Mouse (Mus musculus) lung, embryonic 15.5 days (tissue): Measurements from ENCODE around the gene Mrm1. TPM values are rescaled to one million over a fixed set of nuclear protein-coding genes. Genes with fewer than 3 reads are reported as not detected.
"Not testable (repeated sequence)": the region's sequence is repeated elsewhere in the genome, so short reads cannot be mapped to it uniquely, and the experiment has no call there.

Source experiments
- ATAC-seq: fragments of 200-750 bp; cut with Nextera tagmentation; 2 replicates; pipeline ENCODE4 v1.8.0; 2017; ENCODE audit warnings: moderate number of reproducible peaks, borderline replicate concordance; ENCODE audit not compliant: low FRiP score, low TSS enrichment; ENCODE audit errors: extremely low read depth
- H3K27ac ChIP-seq: fragments of 300-500 bp; sonication (generic); 2 replicates; pipeline ENCODE4 v1.5.1; 2015; ENCODE audit warnings: moderate library complexity, mild to moderate bottlenecking, inconsistent platforms
- H3K27me3 ChIP-seq: fragments of 300-500 bp; sonication (generic); 2 replicates; pipeline ENCODE4 v1.6.1; 2015; ENCODE audit warnings: inconsistent platforms
- H3K36me3 ChIP-seq: fragments of 300-500 bp; sonication (generic); 2 replicates; pipeline ENCODE4 v1.6.1; 2015; ENCODE audit warnings: inconsistent platforms
- H3K4me1 ChIP-seq: fragments of 300-500 bp; sonication (generic); 2 replicates; pipeline ENCODE4 v1.6.1; 2015; ENCODE audit warnings: inconsistent platforms
- H3K4me2 ChIP-seq: fragments of 300-500 bp; sonication (generic); 2 replicates; pipeline ENCODE4 v1.6.1; 2015; ENCODE audit warnings: inconsistent platforms, mild to moderate bottlenecking, moderate library complexity
- H3K4me3 ChIP-seq: fragments of 300-500 bp; sonication (generic); 2 replicates; pipeline ENCODE4 v1.5.1; 2015; ENCODE audit warnings: mild to moderate bottlenecking, inconsistent platforms
- H3K9ac ChIP-seq: fragments of 300-500 bp; sonication (generic); 2 replicates; pipeline ENCODE4 v1.6.1; 2015; ENCODE audit warnings: inconsistent platforms
- H3K9me3 ChIP-seq: fragments of 300-500 bp; sonication (generic); 2 replicates; pipeline ENCODE4 v1.6.1; 2016; ENCODE audit warnings: inconsistent platforms
- whole genome bisulfite sequencing: fragments of 180-500 bp; shearing (Covaris S2); methylation state at CpG from one replicate; pipeline ENCODE4 v1.1.7; 2015; 5-methylcytosine and 5-hydroxymethylcytosine counted together
- polyA plus RNA-seq: library from polyadenylated mRNA; unstranded; fragments of >200 nt; fragmentation: Nextera tagmentation; extraction: Ambion mirVana; gene quantifications from 2 replicates; pipeline ENCODE4 v1.2.1, GENCODE M21; 2015

The Mrm1 gene
- 10.7 and 12.8 TPM in 2 replicates for polyA plus RNA-seq

- WGBS: under 1% methylated on average over 55 of the region's 55 CpGs
- Histone ChIP-seq H3K27me3 (no peaks in the 10 kb centered on the region), H3K9me3 (no peaks in the 10 kb centered on the region), H3K27ac (peak within 1 kb of the TSS; percentile 90), H3K36me3 (no peaks in the 10 kb centered on the region), H3K9ac (peak within 1 kb of the TSS; percentile 64), H3K4me2 (peak within 1 kb of the TSS; percentile 100), H3K4me3 (peak within 1 kb of the TSS; percentile 78), H3K4me1 (peaks cover 13% of the 10 kb centered on the region; the same call in 1 of the 2 replicates)
- ATAC-seq: peak; percentile 87
Observed at GRCm38 (mm10) chr11:84818961-84819692, at the start of gene Mrm1. Gene Mrm1, minus strand, starts transcription at chr11:84819515.

GRCm38 (mm10) chr11:84868786-84869259 lies 49.5 kb upstream of the Mrm1 start:
- no peak for ATAC-seq

GRCm38 (mm10) chr11:84867586-84867985 lies 48.3 kb upstream of the Mrm1 start:
- H3K27me3 ChIP-seq: no peaks in the 10 kb centered on the region
- peaks cover 16% of the 10 kb centered on the region for H3K4me1 ChIP-seq
- no peak for ATAC-seq
- no peak overlapping the region for H3K4me3 ChIP-seq
- 72% methylated on average over 2 of the region's 2 CpGs for WGBS
- no peaks in the 10 kb centered on the region for H3K9me3 ChIP-seq
- no peak overlapping the region for H3K4me2 ChIP-seq
- no peak overlapping the region for H3K9ac ChIP-seq
- no peak overlapping the region for H3K27ac ChIP-seq
- peaks cover 12% of the 10 kb centered on the region; the same call in 1 of the 2 replicates for H3K36me3 ChIP-seq

More at GRCm38 (mm10) chr11:84868786-84869259, 49.5 kb upstream of the Mrm1 start:
- Histone ChIP-seq H3K27ac (peak overlapping the region; percentile 99), H3K4me2 (peak overlapping the region; percentile 72), H3K4me3 (peak overlapping the region; percentile 78), H3K9ac (peak overlapping the region; percentile 85), H3K27me3 (no peaks in the 10 kb centered on the region), H3K9me3 (no peaks in the 10 kb centered on the region), H3K4me1 (peaks cover 16% of the 10 kb centered on the region), H3K36me3 (peaks cover 6% of the 10 kb centered on the region; the same call in 1 of the 2 replicates)
- 7% methylated on average over 7 of the region's 7 CpGs for WGBS

- Histone ChIP-seq H3K4me3 (no peak overlapping the region), H3K36me3 (peaks cover 17% of the 10 kb centered on the region; the same call in 1 of the 2 replicates), H3K27ac (no peak overlapping the region), H3K4me1 (peaks cover 13% of the 10 kb centered on the region), H3K9ac (no peak overlapping the region), H3K4me2 (no peak overlapping the region), H3K27me3 (no peaks in the 10 kb centered on the region), H3K9me3 (no peaks in the 10 kb centered on the region)
- no peak for ATAC-seq
- WGBS: 31% methylated on average over 2 of the region's 2 CpGs
Observed at GRCm38 (mm10) chr11:84865268-84865667, 46.0 kb upstream of the Mrm1 start.

- Histone ChIP-seq H3K4me3 (no peak overlapping the region), H3K4me2 (no peak overlapping the region), H3K27me3 (no peaks in the 10 kb centered on the region), H3K4me1 (no peaks in the 10 kb centered on the region), H3K27ac (no peak overlapping the region), H3K9me3 (no peaks in the 10 kb centered on the region), H3K9ac (no peak overlapping the region), H3K36me3 (peaks cover 60% of the 10 kb centered on the region)
- WGBS: 92% methylated on average over 6 of the region's 6 CpGs
- ATAC-seq: no peak
Observed at GRCm38 (mm10) chr11:84855285-84855684, 36.0 kb upstream of the Mrm1 start.

GRCm38 (mm10) chr11:84847475-84848090 lies 28.3 kb upstream of the Mrm1 start:
- H3K36me3 ChIP-seq: peaks cover 55% of the 10 kb centered on the region
- 78% methylated on average over 7 of the region's 7 CpGs for WGBS

GRCm38 (mm10) chr11:84846741-84847474 lies 27.6 kb upstream of the Mrm1 start:
- H3K4me2 ChIP-seq: no peak overlapping the region
- no peak overlapping the region for H3K9ac ChIP-seq
- H3K36me3 ChIP-seq: peaks cover 50% of the 10 kb centered on the region
- no peak for ATAC-seq
- no peak overlapping the region for H3K27ac ChIP-seq
- no peaks in the 10 kb centered on the region for H3K4me1 ChIP-seq
- H3K9me3 ChIP-seq: no peaks in the 10 kb centered on the region
- H3K27me3 ChIP-seq: no peaks in the 10 kb centered on the region
- H3K4me3 ChIP-seq: no peak overlapping the region
- 94% methylated on average over 15 of the region's 15 CpGs for WGBS

More at GRCm38 (mm10) chr11:84847475-84848090, 28.3 kb upstream of the Mrm1 start:
- Histone ChIP-seq H3K4me3 (no peak overlapping the region), H3K4me1 (no peaks in the 10 kb centered on the region), H3K27me3 (no peaks in the 10 kb centered on the region), H3K4me2 (no peak overlapping the region), H3K9me3 (no peaks in the 10 kb centered on the region), H3K27ac (no peak overlapping the region), H3K9ac (no peak overlapping the region)
- ATAC-seq: no peak

- Histone ChIP-seq H3K27ac (no peak overlapping the region), H3K36me3 (peaks cover 62% of the 10 kb centered on the region), H3K9ac (no peak overlapping the region), H3K4me2 (no peak overlapping the region), H3K27me3 (no peaks in the 10 kb centered on the region), H3K4me3 (no peak overlapping the region), H3K4me1 (no peaks in the 10 kb centered on the region), H3K9me3 (no peaks in the 10 kb centered on the region)
- WGBS: 91% methylated on average over 2 of the region's 2 CpGs
- ATAC-seq: no peak
Observed at GRCm38 (mm10) chr11:84839330-84839729, 20.0 kb upstream of the Mrm1 start.

GRCm38 (mm10) chr11:84829495-84829894 lies 10.2 kb upstream of the Mrm1 start:
- H3K9ac ChIP-seq: peak overlapping the region; percentile 64

GRCm38 (mm10) chr11:84828516-84829399 lies 9.4 kb upstream of the Mrm1 start, which contains the start of gene Dhrs11:
Gene Dhrs11, minus strand, starts transcription at chr11:84828994.
- peaks cover 24% of the 10 kb centered on the region for H3K36me3 ChIP-seq
- peaks cover 13% of the 10 kb centered on the region for H3K4me1 ChIP-seq
- peak; percentile 93 for ATAC-seq
- peak within 1 kb of the TSS; percentile 75 for H3K4me2 ChIP-seq
- no peaks in the 10 kb centered on the region for H3K27me3 ChIP-seq
- no peaks in the 10 kb centered on the region for H3K9me3 ChIP-seq
- peak within 1 kb of the TSS; percentile 64 for H3K9ac ChIP-seq
- peak within 1 kb of the TSS; percentile 69 for H3K27ac ChIP-seq
- H3K4me3 ChIP-seq: peak within 1 kb of the TSS; percentile 69
- under 1% methylated on average over 61 of the region's 62 CpGs for WGBS

More at GRCm38 (mm10) chr11:84829495-84829894, 10.2 kb upstream of the Mrm1 start:
- H3K36me3 ChIP-seq: peaks cover 31% of the 10 kb centered on the region
- WGBS: 60% methylated on average over 11 of the region's 11 CpGs
- H3K9me3 ChIP-seq, H3K27me3 ChIP-seq, ATAC-seq: not testable (repeated sequence)
- peak overlapping the region; percentile 69 for H3K4me3 ChIP-seq
- H3K4me1 ChIP-seq: peaks cover 13% of the 10 kb centered on the region
- H3K27ac ChIP-seq: peak overlapping the region; percentile 69
- H3K4me2 ChIP-seq: peak overlapping the region; percentile 75
